Mouse (Mus musculus): Measurements from ENCODE around the gene Relb. TPM values are rescaled to one million over a fixed set of nuclear protein-coding genes. Genes with fewer than 3 reads are reported as not detected.
"Not testable (repeated sequence)": the region's sequence is repeated elsewhere in the genome, so short reads cannot be mapped to it uniquely, and the experiment has no call there.

Relb gene
- polyA plus RNA-seq, 1 experiment from 2014 or later = 1.5 TPM

DNA sequence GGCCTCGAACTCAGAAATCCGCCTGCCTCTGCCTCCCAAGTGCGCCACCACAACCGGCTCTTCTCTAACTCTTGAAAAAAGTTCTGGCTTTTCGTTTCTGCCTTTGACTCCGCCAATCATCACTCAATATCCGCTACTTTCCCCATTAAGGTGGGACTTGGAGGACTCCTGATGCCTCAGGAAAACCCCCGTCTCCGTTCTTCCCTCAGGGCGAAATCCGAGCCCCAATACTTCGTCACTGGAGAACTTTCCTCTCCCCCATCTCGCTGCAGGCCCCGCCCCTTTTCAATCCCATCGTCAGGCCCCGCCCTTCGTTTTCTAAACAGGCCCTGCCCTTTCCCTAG, 1.1 kb downstream of the Relb start:
- peak; percentile 6; the same call in 1 of the 2 replicates for ATAC-seq
- WGBS = 13% methylated on average over 17 of the region's 17 CpGs
- Histone ChIP-seq H3K36me3 (ENCODE audit: poor library complexity, severe bottlenecking) (peaks cover 15% of the 10 kb centered on the region), H3K27ac (no peak overlapping the region), H3K9ac (no peak overlapping the region), H3K4me2 (peak overlapping the region; percentile 92), H3K4me1 (peaks cover 11% of the 10 kb centered on the region), H3K27me3 (0 out of 2 replicates have a peak, but pooled peaks cover 7% of the 10 kb centered on the region), H3K9me3 (replicated peaks) (no peaks in the 10 kb centered on the region), H3K4me3 (peak overlapping the region; percentile 67)

DNA sequence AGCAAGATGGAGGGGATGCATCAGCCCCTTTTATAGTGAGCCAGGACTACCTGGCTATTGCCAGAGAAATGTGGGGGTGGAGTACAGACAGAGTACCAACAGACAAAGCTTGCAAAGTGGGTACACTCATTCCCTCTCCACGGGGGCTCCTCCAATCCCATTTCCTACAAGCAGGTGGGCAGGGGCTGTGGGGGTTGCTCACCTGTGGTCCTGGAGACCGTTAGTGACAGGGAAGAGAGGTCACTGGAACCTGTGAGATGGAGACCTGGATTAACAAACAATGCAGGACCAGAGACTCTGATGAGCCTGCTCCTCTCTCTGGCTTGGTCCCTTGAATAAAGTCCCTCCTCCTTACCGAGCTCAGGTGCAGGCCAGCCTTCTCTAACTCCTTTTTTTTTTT, 1.5 kb downstream of the Relb start:
- 68% methylated on average over 3 of the region's 3 CpGs for WGBS
- H3K9ac ChIP-seq = no peak overlapping the region
- no peaks in the 10 kb centered on the region for H3K9me3 ChIP-seq (replicated peaks)
- H3K36me3 ChIP-seq (ENCODE audit: poor library complexity, severe bottlenecking) = peaks cover 10% of the 10 kb centered on the region
- ATAC-seq = no peak
- no peak overlapping the region for H3K27ac ChIP-seq
- peak overlapping the region; percentile 92 for H3K4me2 ChIP-seq
- no peak overlapping the region; the same call in 1 of the 2 replicates for H3K4me3 ChIP-seq
- peaks cover 11% of the 10 kb centered on the region for H3K4me1 ChIP-seq
- H3K27me3 ChIP-seq = 0 out of 2 replicates have a peak, but pooled peaks cover 9% of the 10 kb centered on the region

DNA sequence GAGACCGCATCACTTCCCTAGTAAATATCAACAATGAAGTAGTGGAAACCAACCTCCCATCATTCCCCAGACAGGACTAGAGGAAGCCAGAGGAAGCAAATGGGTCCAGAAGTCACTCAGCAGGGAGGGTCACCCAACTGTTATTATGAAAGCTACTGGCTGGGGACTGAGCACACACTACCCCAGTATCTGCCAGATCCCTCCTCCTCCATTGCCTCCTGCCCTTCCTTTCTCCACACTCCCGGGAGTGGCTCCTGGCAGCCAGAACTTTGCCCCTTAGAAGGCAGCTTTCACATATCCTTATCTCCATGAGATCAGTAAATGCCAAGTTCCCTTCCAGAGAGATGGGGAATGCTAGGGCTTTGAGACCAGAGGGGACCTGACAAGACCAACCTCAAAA, 5.8 kb downstream of the Relb start:
- Histone ChIP-seq H3K9ac (no peak overlapping the region), H3K4me1 (peaks cover 10% of the 10 kb centered on the region), H3K9me3 (replicated peaks) (no peaks in the 10 kb centered on the region), H3K4me2 (no peak overlapping the region), H3K4me3 (no peak overlapping the region), H3K36me3 (ENCODE audit: poor library complexity, severe bottlenecking) (no peaks in the 10 kb centered on the region), H3K27me3 (peaks cover 24% of the 10 kb centered on the region), H3K27ac (no peak overlapping the region)
- no peak for ATAC-seq
- 82% methylated on average over 2 of the region's 2 CpGs for WGBS

DNA sequence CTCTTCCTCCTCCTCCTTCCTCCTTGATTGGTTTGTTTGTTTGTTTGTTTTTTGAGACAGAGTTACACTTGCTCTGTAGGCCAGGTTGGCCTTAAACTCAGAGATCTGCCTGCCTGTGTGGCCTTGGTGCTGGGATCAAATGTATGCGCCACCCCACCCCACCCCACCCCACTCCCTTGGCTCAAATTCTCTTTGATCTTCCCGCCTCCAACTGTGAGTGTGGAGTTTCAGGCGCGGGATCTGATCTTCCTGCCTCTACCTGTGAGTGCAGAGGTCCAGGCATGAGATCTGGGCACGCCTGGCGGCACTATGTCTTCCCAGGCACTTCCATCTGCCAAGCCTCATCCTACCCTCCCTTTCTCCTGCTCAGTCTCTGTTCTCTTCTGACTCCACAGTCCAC, 7.0 kb downstream of the Relb start:
- no peaks in the 10 kb centered on the region for H3K9me3 ChIP-seq (replicated peaks)
- H3K27me3 ChIP-seq = peaks cover 24% of the 10 kb centered on the region
- no peaks in the 10 kb centered on the region for H3K36me3 ChIP-seq (ENCODE audit: poor library complexity, severe bottlenecking)
- ATAC-seq = no peak
- no peak overlapping the region for H3K4me3 ChIP-seq
- peaks cover 6% of the 10 kb centered on the region for H3K4me1 ChIP-seq
- no peak overlapping the region for H3K9ac ChIP-seq
- H3K27ac ChIP-seq = no peak overlapping the region
- 47% methylated on average over 6 of the region's 6 CpGs for WGBS
- no peak overlapping the region for H3K4me2 ChIP-seq

DNA sequence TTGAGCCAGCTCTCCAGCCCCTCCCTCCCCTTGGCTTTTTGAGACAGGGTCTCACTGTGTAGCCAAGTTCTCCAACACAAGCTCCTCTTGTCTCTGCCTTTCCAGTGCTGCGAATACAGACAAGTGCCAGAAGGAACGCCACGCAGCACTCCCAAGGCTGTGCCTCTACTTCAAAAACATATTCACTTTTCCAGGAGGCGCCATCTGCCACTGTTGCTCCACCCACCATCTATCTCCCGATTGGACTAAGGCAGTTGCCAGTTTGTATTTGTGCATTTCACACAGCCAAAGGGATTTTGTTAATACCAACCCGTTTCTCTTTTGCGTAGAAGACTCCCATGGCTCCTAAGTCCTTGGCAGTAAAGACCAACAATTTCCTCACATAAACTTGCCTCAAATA, 8.4 kb downstream of the Relb start:
- ATAC-seq = no peak
- 91% methylated on average over 7 of the region's 7 CpGs for WGBS
- Histone ChIP-seq H3K9ac (no peak overlapping the region), H3K9me3 (replicated peaks) (no peaks in the 10 kb centered on the region), H3K4me2 (no peak overlapping the region), H3K27ac (no peak overlapping the region), H3K27me3 (peaks cover 24% of the 10 kb centered on the region), H3K4me1 (peaks cover 6% of the 10 kb centered on the region), H3K36me3 (ENCODE audit: poor library complexity, severe bottlenecking) (no peaks in the 10 kb centered on the region), H3K4me3 (no peak overlapping the region)

DNA sequence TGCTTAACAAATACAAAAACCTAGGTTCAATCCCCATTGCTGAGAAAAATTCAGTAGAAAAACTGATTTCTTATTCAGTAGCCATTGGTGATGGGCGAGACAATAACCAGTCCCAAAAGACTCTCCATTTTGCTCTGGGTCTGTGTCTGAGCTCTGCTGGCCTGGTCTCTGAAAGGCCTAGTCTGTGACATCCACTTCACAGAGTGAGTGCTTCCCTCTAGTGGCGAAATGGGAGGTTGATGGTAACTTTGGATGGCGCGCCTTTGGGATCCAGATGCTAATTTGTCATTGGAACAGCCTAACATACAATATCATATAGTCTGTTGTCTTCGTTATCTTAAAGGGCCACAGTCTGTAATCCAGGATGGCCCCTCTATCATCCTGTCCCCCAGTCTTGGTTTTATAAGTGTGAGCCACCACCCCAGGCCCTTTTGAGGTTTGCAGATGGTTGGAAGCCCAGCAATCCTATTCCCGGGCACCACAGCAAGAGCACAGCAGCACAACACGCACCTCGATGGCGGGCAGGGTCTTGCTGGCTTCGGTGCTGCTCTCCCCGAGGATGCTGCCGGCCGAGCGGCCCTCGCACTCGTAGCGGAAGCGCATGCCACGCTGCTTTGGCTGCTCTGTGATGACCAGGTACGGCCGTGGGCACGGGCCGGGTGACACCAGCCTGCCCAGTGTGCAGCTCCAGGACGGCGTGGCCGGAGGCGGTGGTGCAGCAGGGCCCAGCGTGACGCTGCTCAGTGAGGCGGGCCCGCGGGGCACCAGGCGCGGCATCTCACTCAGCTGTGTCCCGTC, 10.0 kb downstream of the Relb start:
- WGBS = 5% methylated on average over 35 of the region's 35 CpGs
- peak overlapping the region; percentile 60 for H3K9ac ChIP-seq
- peak; percentile 89 for ATAC-seq
- peaks cover 20% of the 10 kb centered on the region for H3K27me3 ChIP-seq
- peaks cover 6% of the 10 kb centered on the region for H3K4me1 ChIP-seq
- H3K36me3 ChIP-seq (ENCODE audit: poor library complexity, severe bottlenecking) = no peaks in the 10 kb centered on the region
- no peaks in the 10 kb centered on the region for H3K9me3 ChIP-seq (replicated peaks)
- peak overlapping the region; percentile 28 for H3K4me3 ChIP-seq
- H3K27ac ChIP-seq = no peak overlapping the region
- peak overlapping the region; percentile 55 for H3K4me2 ChIP-seq

DNA sequence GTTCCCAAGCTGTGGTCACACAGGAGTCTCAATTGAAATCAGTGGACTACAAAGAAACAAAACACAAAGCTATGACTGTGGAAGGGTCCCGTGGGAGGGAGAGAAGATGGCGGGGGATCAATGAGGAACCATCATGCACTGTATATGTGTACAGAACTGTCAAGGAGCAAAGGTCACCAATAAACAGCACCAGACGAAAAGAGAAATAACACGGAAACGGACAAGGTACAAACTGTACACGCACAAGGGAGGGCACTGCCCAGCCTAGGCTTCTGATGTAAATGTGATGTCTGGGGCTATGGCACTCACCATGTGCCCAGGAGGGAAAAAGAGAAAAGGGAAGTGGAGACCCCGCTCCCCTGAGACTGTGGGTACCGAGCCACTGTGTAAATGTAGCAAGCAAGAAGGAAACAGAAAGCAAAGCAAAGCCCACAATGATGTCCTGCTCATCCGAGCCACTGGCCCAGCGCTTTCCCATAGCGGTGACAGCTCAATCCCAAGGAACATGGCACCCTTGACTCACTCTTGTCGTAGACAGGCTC, 14.1 kb downstream of the Relb start:
- peaks cover 6% of the 10 kb centered on the region for H3K4me1 ChIP-seq
- H3K4me3 ChIP-seq = no peak overlapping the region
- no peak overlapping the region for H3K9ac ChIP-seq
- no peak overlapping the region for H3K4me2 ChIP-seq
- 89% methylated on average over 12 of the region's 12 CpGs for WGBS
- H3K27ac ChIP-seq = no peak overlapping the region
- no peak for ATAC-seq
- H3K9me3 ChIP-seq (replicated peaks) = no peaks in the 10 kb centered on the region
- no peaks in the 10 kb centered on the region for H3K36me3 ChIP-seq (ENCODE audit: poor library complexity, severe bottlenecking)
- H3K27me3 ChIP-seq = peaks cover 10% of the 10 kb centered on the region

DNA sequence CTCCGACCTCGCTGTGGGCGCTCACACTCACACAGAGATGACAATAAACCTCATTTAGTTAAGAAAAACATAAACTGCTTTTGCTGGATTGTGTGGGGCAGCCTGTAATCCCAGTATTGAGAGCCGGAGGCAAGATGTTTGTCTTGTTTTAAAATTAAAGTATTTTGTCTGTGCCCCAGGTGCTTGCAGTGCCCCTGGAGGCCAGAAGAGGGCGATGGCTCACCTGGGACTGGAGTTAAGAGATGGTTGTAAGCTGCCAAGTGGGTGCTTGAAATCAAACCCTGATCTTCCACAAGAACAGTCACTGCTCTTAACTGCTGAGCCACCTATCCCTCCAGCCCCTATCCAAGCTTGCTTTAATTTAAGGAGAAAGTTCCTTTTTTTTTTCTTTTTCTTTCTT, 18.3 kb downstream of the Relb start:
- 80% methylated on average over 5 of the region's 5 CpGs for WGBS
- no peaks in the 10 kb centered on the region for H3K27me3 ChIP-seq
- no peaks in the 10 kb centered on the region for H3K9me3 ChIP-seq (replicated peaks)

DNA sequence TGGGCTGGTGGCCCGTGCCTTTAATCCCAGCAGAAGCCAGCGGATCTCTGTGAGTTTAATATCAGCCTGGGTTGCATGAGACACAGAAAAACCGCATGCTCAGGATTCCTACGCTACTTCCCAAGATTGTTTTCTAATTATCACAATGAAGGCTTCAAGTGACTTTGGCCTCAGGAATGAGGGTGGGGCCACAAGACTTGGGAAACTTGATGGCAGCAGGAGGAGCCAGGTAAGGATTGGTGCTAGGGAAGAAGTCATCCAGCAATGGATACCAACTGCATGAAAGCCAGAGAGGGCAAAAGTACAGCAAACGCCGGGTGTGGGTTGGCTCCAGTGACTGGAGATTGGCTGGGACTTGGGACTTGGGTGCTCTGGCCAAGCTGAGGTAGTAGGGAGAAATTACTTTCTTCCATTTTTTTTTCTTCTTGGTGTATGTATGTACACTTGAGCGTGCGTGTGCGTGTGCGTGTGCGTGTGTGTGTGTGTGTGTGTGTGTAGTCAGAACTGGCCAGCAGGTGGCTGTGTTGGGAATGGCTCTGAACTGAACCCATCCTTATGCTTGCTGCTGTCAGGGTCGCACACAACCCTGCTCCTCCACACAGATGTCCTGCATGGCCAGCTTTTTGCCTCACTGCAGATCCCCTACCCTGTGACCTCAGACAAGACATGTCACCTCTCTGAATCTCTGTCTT, 19.5 kb downstream of the Relb start:
- no peak overlapping the region for H3K4me2 ChIP-seq
- no peak overlapping the region for H3K4me3 ChIP-seq
- no peaks in the 10 kb centered on the region for H3K36me3 ChIP-seq (ENCODE audit: poor library complexity, severe bottlenecking)
- no peaks in the 10 kb centered on the region for H3K27me3 ChIP-seq
- H3K27ac ChIP-seq = no peak overlapping the region
- no peaks in the 10 kb centered on the region for H3K9me3 ChIP-seq (replicated peaks)
- H3K4me1 ChIP-seq = no peaks in the 10 kb centered on the region
- ATAC-seq = no peak
- no peak overlapping the region for H3K9ac ChIP-seq
- 86% methylated on average over 12 of the region's 12 CpGs for WGBS

More for the DNA sequence above, 18.3 kb downstream of the Relb start:
- H3K36me3 ChIP-seq (ENCODE audit: poor library complexity, severe bottlenecking) = no peaks in the 10 kb centered on the region
- H3K9ac ChIP-seq = no peak overlapping the region
- ATAC-seq = no peak
- H3K4me1 ChIP-seq = no peaks in the 10 kb centered on the region
- H3K4me3 ChIP-seq = no peak overlapping the region
- no peak overlapping the region for H3K27ac ChIP-seq
- no peak overlapping the region for H3K4me2 ChIP-seq

DNA sequence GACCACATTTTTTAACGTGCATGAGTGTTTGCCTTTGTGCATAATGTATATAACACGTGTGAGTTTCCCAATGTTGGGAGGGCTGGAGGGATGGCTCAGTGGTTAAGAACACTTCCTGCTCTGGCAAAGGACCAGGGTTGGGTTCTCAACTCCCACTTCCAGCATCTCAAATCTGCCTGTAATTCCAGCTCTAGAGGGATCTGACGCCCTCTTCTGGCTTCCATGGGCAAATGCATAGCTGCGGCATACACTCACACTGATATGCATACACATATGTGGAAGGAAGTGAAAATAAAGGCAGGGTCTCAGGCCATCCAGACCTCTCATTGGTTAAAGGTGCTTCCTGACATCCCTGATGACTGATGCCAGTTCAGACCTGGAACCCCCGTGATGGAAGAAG, 21.9 kb downstream of the Relb start:
- no peak overlapping the region for H3K9ac ChIP-seq
- H3K4me3 ChIP-seq = no peak overlapping the region
- no peak for ATAC-seq
- no peaks in the 10 kb centered on the region for H3K9me3 ChIP-seq (replicated peaks)
- H3K27me3 ChIP-seq = no peaks in the 10 kb centered on the region
- no peak overlapping the region for H3K27ac ChIP-seq
- 81% methylated on average over 5 of the region's 5 CpGs for WGBS
- peaks cover 7% of the 10 kb centered on the region for H3K36me3 ChIP-seq (ENCODE audit: poor library complexity, severe bottlenecking)
- H3K4me2 ChIP-seq = no peak overlapping the region
- H3K4me1 ChIP-seq = peaks cover 15% of the 10 kb centered on the region

DNA sequence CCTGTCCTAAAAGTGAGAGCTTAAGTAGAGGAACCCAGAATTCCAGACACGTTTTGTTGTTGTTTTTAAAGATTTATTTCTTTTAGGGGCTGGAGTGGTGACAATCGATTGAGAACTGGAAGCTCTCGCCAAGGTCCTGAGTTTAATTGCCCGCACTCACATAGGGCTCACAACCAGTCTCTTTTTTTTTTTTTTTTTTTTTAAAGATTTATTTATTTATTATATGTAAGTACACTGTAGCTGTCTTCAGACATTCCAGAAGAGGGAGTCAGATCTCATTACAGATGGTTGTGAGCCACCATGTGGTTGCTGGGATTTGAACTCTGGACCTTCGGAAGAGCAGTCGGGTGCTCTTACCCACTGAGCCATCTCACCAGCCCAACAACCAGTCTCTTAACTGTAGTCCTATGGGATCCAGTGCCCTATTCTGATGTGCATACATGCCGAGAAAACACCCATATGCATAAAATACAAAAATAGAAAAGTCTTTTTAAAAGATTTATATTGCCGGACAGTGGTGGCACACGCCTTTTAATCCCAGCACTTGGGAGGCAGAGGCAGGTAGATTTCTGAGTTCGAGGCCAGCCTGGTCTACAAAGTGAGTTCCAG, 24.5 kb downstream of the Relb start:
- ATAC-seq, H3K27ac ChIP-seq: not testable (repeated sequence)
- 63% methylated on average over 10 of the region's 10 CpGs for WGBS

More for the DNA sequence above, 24.5 kb downstream of the Relb start:
- Histone ChIP-seq H3K4me2 (peak overlapping the region; percentile 88), H3K4me1 (peaks cover 32% of the 10 kb centered on the region), H3K9ac (0 out of 2 replicates have a peak overlapping the region, but pooled peaks have one; percentile 90), H3K36me3 (ENCODE audit: poor library complexity, severe bottlenecking) (peaks cover 32% of the 10 kb centered on the region), H3K4me3 (peak overlapping the region; percentile 87)
- H3K27me3 ChIP-seq; H3K9me3 ChIP-seq (replicated peaks): not testable (repeated sequence)

Measured in forebrain, embryonic 13.5 days (tissue).